Mouse (Mus musculus) embryonic facial prominence, embryonic 10.5 days (tissue): ENCODE results near the gene Ttll6. TPM values are rescaled to one million over a fixed set of nuclear protein-coding genes. Genes with fewer than 3 reads are reported as not detected.

Source experiments
- DNase-seq: peaks from one replicate; pipeline ENCODE4 v3.0.0-alpha.2; 2017; ENCODE audit warnings: low spot score
- H3K27ac ChIP-seq: fragments of 300-500 bp; sonication (generic); replicated peaks from 2 replicates; pipeline ENCODE4 v1.5.1; 2016; ENCODE audit warnings: mild to moderate bottlenecking
- H3K27me3 ChIP-seq: fragments of 300-500 bp; sonication (generic); replicated peaks from 2 replicates; pipeline ENCODE4 v1.6.1; 2016; ENCODE audit warnings: low read depth, mild to moderate bottlenecking; ENCODE audit not compliant: poor library complexity, severe bottlenecking
- H3K36me3 ChIP-seq: fragments of 300-500 bp; sonication (generic); replicated peaks from 2 replicates; pipeline ENCODE4 v1.6.1; 2016; ENCODE audit warnings: mild to moderate bottlenecking, moderate library complexity
- H3K4me1 ChIP-seq: fragments of 300-500 bp; sonication (generic); 2 replicates; pipeline ENCODE4 v1.6.1; 2016
- H3K4me3 ChIP-seq: fragments of 300-500 bp; sonication (generic); 2 replicates; pipeline ENCODE4 v1.5.1; 2016; ENCODE audit warnings: mild to moderate bottlenecking, moderate library complexity
- H3K9me3 ChIP-seq: fragments of 300-500 bp; sonication (generic); 2 replicates; pipeline ENCODE4 v1.6.1; 2016; ENCODE audit warnings: mild to moderate bottlenecking
- WGBS: fragments of 180-500 bp; shearing (Covaris S2); methylation state at CpG from one replicate; pipeline ENCODE4 v1.1.7; 2016; 5-methylcytosine and 5-hydroxymethylcytosine counted together
- polyA plus RNA-seq: library from polyadenylated mRNA; unstranded; fragments of >200 nt; fragmentation: Nextera tagmentation; extraction: Ambion mirVana; gene quantifications from 2 replicates; pipeline ENCODE4 v1.2.1, GENCODE M21; 2016

Ttll6 gene
- polyA plus RNA-seq, 1 experiment from 2014 or later = not detected

- no peaks in the 10 kb centered on the region for H3K9me3 ChIP-seq
- peaks cover 100% of the 10 kb centered on the region for H3K27me3 ChIP-seq
- H3K4me3 ChIP-seq = no peak overlapping the region
- WGBS = 4% methylated on average over 14 of the region's 14 CpGs
- H3K4me1 ChIP-seq = 0 out of 2 replicates have a peak, but pooled peaks cover 3% of the 10 kb centered on the region
- no peak overlapping the region for H3K27ac ChIP-seq
- no peaks in the 10 kb centered on the region for H3K36me3 ChIP-seq
- DNase-seq = peak; percentile 49
These were observed 69.0 kb downstream of the Ttll6 start for GRCm38 (mm10) chr11:96202401-96203081.

- peak; percentile 62 for DNase-seq
- H3K4me3 ChIP-seq = peak overlapping the region; percentile 12; the same call in 1 of the 2 replicates
- 0 out of 2 replicates have a peak, but pooled peaks cover 3% of the 10 kb centered on the region for H3K4me1 ChIP-seq
- no peaks in the 10 kb centered on the region for H3K9me3 ChIP-seq
- H3K36me3 ChIP-seq = no peaks in the 10 kb centered on the region
- H3K27ac ChIP-seq = no peak overlapping the region
- H3K27me3 ChIP-seq = peaks cover 100% of the 10 kb centered on the region
- WGBS = under 1% methylated on average over 37 of the region's 37 CpGs
These were observed 69.7 kb downstream of the Ttll6 start for GRCm38 (mm10) chr11:96203182-96203788.

GRCm38 (mm10) chr11:96203789-96204186, 70.2 kb downstream of the Ttll6 start:
- DNase-seq = no peak

GRCm38 (mm10) chr11:96204351-96204750, 70.8 kb downstream of the Ttll6 start:
- H3K9me3 ChIP-seq = no peaks in the 10 kb centered on the region
- peak; percentile 32 for DNase-seq

More at GRCm38 (mm10) chr11:96203789-96204186, 70.2 kb downstream of the Ttll6 start:
- H3K27me3 ChIP-seq = peaks cover 100% of the 10 kb centered on the region
- H3K9me3 ChIP-seq = no peaks in the 10 kb centered on the region
- H3K36me3 ChIP-seq = no peaks in the 10 kb centered on the region
- no peak overlapping the region for H3K27ac ChIP-seq
- 0 out of 2 replicates have a peak, but pooled peaks cover 3% of the 10 kb centered on the region for H3K4me1 ChIP-seq
- WGBS = under 1% methylated on average over 16 of the region's 16 CpGs
- H3K4me3 ChIP-seq = peak overlapping the region; percentile 12; the same call in 1 of the 2 replicates

GRCm38 (mm10) chr11:96205426-96206131, 72.0 kb downstream of the Ttll6 start:
- H3K27me3 ChIP-seq = peaks cover 96% of the 10 kb centered on the region
- no peaks in the 10 kb centered on the region for H3K9me3 ChIP-seq
- peak; percentile 11 for DNase-seq
- no peak overlapping the region for H3K4me3 ChIP-seq
- no peak overlapping the region for H3K27ac ChIP-seq
- H3K36me3 ChIP-seq = no peaks in the 10 kb centered on the region
- WGBS = 3% methylated on average over 15 of the region's 15 CpGs
- H3K4me1 ChIP-seq = 0 out of 2 replicates have a peak, but pooled peaks cover 3% of the 10 kb centered on the region

More at GRCm38 (mm10) chr11:96204351-96204750, 70.8 kb downstream of the Ttll6 start:
- H3K4me1 ChIP-seq = 0 out of 2 replicates have a peak, but pooled peaks cover 3% of the 10 kb centered on the region
- no peak overlapping the region for H3K27ac ChIP-seq
- WGBS = under 1% methylated on average over 11 of the region's 11 CpGs
- peaks cover 100% of the 10 kb centered on the region for H3K27me3 ChIP-seq
- no peaks in the 10 kb centered on the region for H3K36me3 ChIP-seq
- H3K4me3 ChIP-seq = no peak overlapping the region

Other genes with a start within 250 kb of the Ttll6 start
- gene B4galnt2, start 218.9 kb upstream of the Ttll6 start, polyA plus RNA-seq = 0.09 and 0.16 TPM in 2 replicates
- gene Igf2bp1, start 127.8 kb upstream of the Ttll6 start, polyA plus RNA-seq = 173 and 197 TPM in 2 replicates
- not detected in 2 replicates for gene Gip, start 109.2 kb upstream of the Ttll6 start, polyA plus RNA-seq
- gene Snf8, start 98.9 kb upstream of the Ttll6 start, polyA plus RNA-seq = 106 and 107 TPM in 2 replicates
- 34.3 and 35.2 TPM in 2 replicates for gene Ube2z, start 68.4 kb upstream of the Ttll6 start, polyA plus RNA-seq
- 596 and 634 TPM in 2 replicates for gene Atp5g1, start 58.1 kb upstream of the Ttll6 start, polyA plus RNA-seq
- gene Calcoco2, start 21.8 kb upstream of the Ttll6 start, polyA plus RNA-seq = not detected in 2 replicates
- not detected in 2 replicates for gene Hoxb13, start 60.5 kb downstream of the Ttll6 start, polyA plus RNA-seq
- gene Hoxb9, start 137.7 kb downstream of the Ttll6 start, polyA plus RNA-seq = not detected in 2 replicates
- gene Hoxb8, start 148.1 kb downstream of the Ttll6 start, polyA plus RNA-seq = not detected in 2 replicates
- gene Hoxb7, start 152.8 kb downstream of the Ttll6 start, polyA plus RNA-seq = not detected in 2 replicates
- 0.15 TPM in 1 of 2 replicates, not detected in the other for gene Hoxb6, start 158.7 kb downstream of the Ttll6 start, polyA plus RNA-seq
- gene Hoxb5, start 169.6 kb downstream of the Ttll6 start, polyA plus RNA-seq = 0.07 and 0.28 TPM in 2 replicates
- gene Hoxb4, start 184.5 kb downstream of the Ttll6 start, polyA plus RNA-seq = 0.09 and 0.23 TPM in 2 replicates
- gene Hoxb3, start 189.5 kb downstream of the Ttll6 start, polyA plus RNA-seq = 0.69 and 3.4 TPM in 2 replicates
- 5.8 and 17.0 TPM in 2 replicates for gene Hoxb2, start 216.7 kb downstream of the Ttll6 start, polyA plus RNA-seq
- gene Hoxb1, start 232.0 kb downstream of the Ttll6 start, polyA plus RNA-seq = 1.2 and 7.1 TPM in 2 replicates